Mouse (Mus musculus): ENCODE measurements around the gene Arfrp1. TPM values are rescaled to one million over a fixed set of nuclear protein-coding genes. Genes with fewer than 3 reads are reported as not detected.

Arfrp1 gene
- 10 to 100 TPM; 39.6 to 41.0 TPM for total RNA-seq (2021)

GRCm38 (mm10) chr2:181364860-181365596 is at the start of gene Arfrp1, which contains the start of gene Zgpat:
TSS of gene Arfrp1 (minus strand) at chr2:181365404.
TSS of gene Zgpat (plus strand) at chr2:181364928.
- DNase-seq = peak; percentile 90

- no peak for DNase-seq
Observed at GRCm38 (mm10) chr2:181413141-181413540, 47.9 kb upstream of the Arfrp1 start.

- DNase-seq = peak; percentile 84
Observed at GRCm38 (mm10) chr2:181410760-181411473, 45.7 kb upstream of the Arfrp1 start.

GRCm38 (mm10) chr2:181409643-181410042 is 44.4 kb upstream of the Arfrp1 start:
- no peak for DNase-seq

GRCm38 (mm10) chr2:181403722-181404121 is 38.5 kb upstream of the Arfrp1 start:
- DNase-seq = no peak

GRCm38 (mm10) chr2:181401497-181401896 is 36.3 kb upstream of the Arfrp1 start:
- DNase-seq = no peak

- DNase-seq = peak; percentile 41
Observed at GRCm38 (mm10) chr2:181397207-181397761, 32.1 kb upstream of the Arfrp1 start.

GRCm38 (mm10) chr2:181394086-181394485 is 28.9 kb upstream of the Arfrp1 start:
- DNase-seq = no peak

GRCm38 (mm10) chr2:181392600-181393213 is 27.5 kb upstream of the Arfrp1 start:
- DNase-seq = peak; percentile 92

- no peak for DNase-seq
Observed at GRCm38 (mm10) chr2:181391541-181391940, 26.3 kb upstream of the Arfrp1 start.

GRCm38 (mm10) chr2:181391022-181391421 is 25.8 kb upstream of the Arfrp1 start:
- no peak for DNase-seq

- DNase-seq = no peak
Observed at GRCm38 (mm10) chr2:181390136-181390870, 25.1 kb upstream of the Arfrp1 start.

GRCm38 (mm10) chr2:181386663-181387210 is 21.5 kb upstream of the Arfrp1 start:
- no peak for DNase-seq

GRCm38 (mm10) chr2:181385885-181386284 is 20.7 kb upstream of the Arfrp1 start:
- DNase-seq = peak; percentile 61

- DNase-seq = peak; percentile 82
Observed at GRCm38 (mm10) chr2:181384919-181385391, 19.8 kb upstream of the Arfrp1 start.

GRCm38 (mm10) chr2:181384463-181384862 is 19.3 kb upstream of the Arfrp1 start:
- DNase-seq = no peak

- DNase-seq = no peak
Observed at GRCm38 (mm10) chr2:181381631-181382306, 16.6 kb upstream of the Arfrp1 start.

GRCm38 (mm10) chr2:181381107-181381506 is 15.9 kb upstream of the Arfrp1 start:
- DNase-seq = no peak

GRCm38 (mm10) chr2:181380251-181380650 is 15.0 kb upstream of the Arfrp1 start:
- no peak for DNase-seq

GRCm38 (mm10) chr2:181379778-181380177 is 14.6 kb upstream of the Arfrp1 start, which contains the start of gene Lime1:
TSS of gene Lime1 (plus strand) at chr2:181380078.
- no peak for DNase-seq

GRCm38 (mm10) chr2:181378701-181379100 is 13.5 kb upstream of the Arfrp1 start:
- DNase-seq = no peak

Measured in heart, postnatal 4 days (tissue).